Mouse (Mus musculus): ENCODE results near the gene Gmip.

DNA sequence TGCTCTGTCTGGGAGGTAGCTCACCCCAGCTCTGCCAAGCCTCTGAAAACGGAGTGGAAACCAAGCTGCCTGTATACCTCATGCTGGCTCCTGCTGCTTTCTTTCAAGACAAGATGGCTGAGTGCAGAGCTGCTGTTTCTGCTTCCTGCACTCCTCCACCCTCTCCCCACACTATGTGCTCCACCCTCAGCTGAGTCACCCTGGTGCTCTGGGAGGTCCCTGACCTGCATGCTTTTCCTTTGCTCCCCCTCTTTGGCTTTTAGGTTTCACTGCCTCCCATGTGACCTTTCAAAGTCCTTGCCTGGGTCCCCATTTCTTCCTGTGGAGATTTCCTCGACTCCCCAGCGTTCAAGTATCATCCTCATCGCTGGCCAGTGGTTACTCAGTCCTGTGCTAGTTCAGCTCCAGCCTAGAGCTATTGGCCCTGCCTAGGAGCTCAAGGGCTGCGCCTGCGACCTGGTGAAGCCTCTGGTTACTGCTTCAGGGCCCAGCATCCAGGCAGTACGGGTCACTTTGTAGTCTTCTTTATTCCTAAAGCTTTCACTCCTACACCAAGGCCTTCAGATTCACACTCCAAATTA, 42.5 kb downstream of the Gmip start:
- no peak for TF ChIP-seq POLR2A (IDR thresholded peaks at IDR 0.05; ENCODE audit: borderline replicate concordance, extremely low read depth, insufficient read depth, insufficient read length, poor library complexity, severe bottlenecking)
- no peak for TF ChIP-seq CTCF (IDR thresholded peaks at IDR 0.05; ENCODE audit: borderline replicate concordance, extremely low read depth, insufficient read depth, insufficient read length)
